Mouse (Mus musculus) spleen, adult 2 months (tissue): Measurements from ENCODE around the gene Slc30a6.

Experiments
- CTCF ChIP-seq: fragments of 200-500 bp; IDR thresholded peaks from 2 replicates; pipeline ENCODE4 v1.5.1; 2011; ENCODE audit warnings: mild to moderate bottlenecking, inconsistent platforms; ENCODE audit not compliant: insufficient read depth, insufficient read length, insufficient replicate concordance; ENCODE audit errors: extremely low read depth
- POLR2A ChIP-seq: fragments of 200-500 bp; IDR thresholded peaks from 2 replicates; pipeline ENCODE4 v1.6.1; 2011; ENCODE audit warnings: low read depth, low read length, inconsistent platforms

DNA sequence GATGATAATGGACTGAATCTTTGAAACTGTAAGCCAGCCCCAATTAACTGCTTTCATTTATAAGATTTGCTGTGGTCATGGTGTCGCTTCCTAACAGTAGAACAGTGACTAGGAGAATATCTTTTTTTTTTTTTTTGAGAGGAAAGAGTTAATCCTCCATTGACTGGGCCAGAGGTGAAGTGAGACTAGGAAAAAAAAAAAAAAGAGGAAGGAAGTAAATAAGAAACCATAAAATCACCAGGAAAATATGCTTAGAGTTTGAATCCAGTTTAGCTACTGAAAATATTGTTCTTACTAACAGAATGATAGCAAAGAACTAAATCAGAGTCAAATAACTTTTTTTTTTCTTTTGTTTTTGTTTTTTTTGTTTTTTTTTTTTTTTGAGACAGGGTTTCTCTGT lies 59.3 kb downstream of the Slc30a6 start:
- TF ChIP-seq POLR2A, result no peak
- no peak for TF ChIP-seq CTCF
